Mouse (Mus musculus) midbrain, embryonic 14.5 days (tissue): ENCODE measurements at regions not wholly inside any gene's neighbourhood (a gene's known extent, or its start where the extent isn't known, plus 50 kb on each side); places are given as distances from the start of the nearest gene placed in this dataset.

Experiments used
- ATAC-seq: fragments of 200-750 bp; cut with Nextera tagmentation; 2 replicates; pipeline ENCODE4 v1.8.0; 2017; ENCODE audit warnings: moderate number of reproducible peaks, moderate library complexity; ENCODE audit not compliant: low FRiP score, low TSS enrichment
- DNase-seq: peaks from one replicate; pipeline ENCODE4 v3.0.0-alpha.2; 2015
- H3K27ac ChIP-seq: fragments of 300-500 bp; sonication (generic); replicated peaks from 2 replicates; pipeline ENCODE4 v1.5.1; 2014; ENCODE audit warnings: mild to moderate bottlenecking, low read depth, low read length, moderate library complexity
- H3K27me3 ChIP-seq: fragments of 300-500 bp; sonication (generic); 2 replicates; pipeline ENCODE4 v1.6.1; 2014; ENCODE audit warnings: low read length, control low read depth, mixed read lengths; ENCODE audit not compliant: control insufficient read depth, insufficient read depth
- H3K36me3 ChIP-seq: fragments of 300-500 bp; sonication (generic); 2 replicates; pipeline ENCODE4 v1.6.1; 2014; ENCODE audit warnings: low read length, control low read depth; ENCODE audit not compliant: control insufficient read depth, insufficient read depth
- H3K4me1 ChIP-seq: fragments of 300-500 bp; sonication (generic); 2 replicates; pipeline ENCODE4 v1.6.1; 2014; ENCODE audit warnings: mild to moderate bottlenecking, antibody characterized with exemption, low read length, control low read depth; ENCODE audit not compliant: control insufficient read depth, insufficient read depth
- H3K4me2 ChIP-seq: fragments of 300-500 bp; sonication (generic); 2 replicates; pipeline ENCODE4 v1.6.1; 2014; ENCODE audit warnings: mild to moderate bottlenecking, low read length, moderate library complexity
- H3K4me3 ChIP-seq: fragments of 300-500 bp; sonication (generic); replicated peaks from 2 replicates; pipeline ENCODE4 v1.5.1; 2014; ENCODE audit warnings: low read depth, low read length
- H3K9ac ChIP-seq: fragments of 300-500 bp; sonication (generic); replicated peaks from 2 replicates; pipeline ENCODE4 v1.6.1; 2014; ENCODE audit warnings: mild to moderate bottlenecking, low read length, moderate library complexity
- H3K9me3 ChIP-seq: fragments of 300-500 bp; sonication (generic); 2 replicates; pipeline ENCODE4 v1.6.1; 2016; ENCODE audit warnings: low read length, control low read depth, mixed read lengths; ENCODE audit not compliant: control insufficient read depth
- WGBS: fragments of 180-500 bp; shearing (Covaris S2); extraction: QIAGEN DNeasy Blood & Tissue Kit; methylation state at CpG from one replicate; pipeline ENCODE4 v1.1.7; 2014; 5-methylcytosine and 5-hydroxymethylcytosine counted together

DNA sequence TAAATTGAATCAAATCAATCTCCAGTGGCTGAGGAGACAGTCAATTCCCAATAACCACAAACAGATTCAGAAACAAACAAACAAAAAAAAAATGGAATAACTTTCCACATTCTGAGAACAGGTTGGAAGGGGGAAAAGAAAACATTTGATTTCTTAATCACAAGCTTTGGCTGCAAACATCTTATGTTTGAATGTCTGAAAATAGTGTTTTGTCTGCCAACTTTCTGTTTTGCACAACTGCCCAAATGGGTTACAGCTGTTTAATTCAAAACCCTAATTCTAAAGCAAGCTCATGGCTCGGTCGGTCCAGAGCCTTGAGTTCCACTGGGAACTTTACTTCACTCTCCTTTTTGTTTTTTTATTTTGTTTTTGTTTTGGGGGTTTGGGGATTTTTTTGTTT, 291.4 kb upstream of the Pcsk5 start:
- no peak for ATAC-seq
- 91% methylated on average over 2 of the region's 2 CpGs for WGBS
- no peak overlapping the region for H3K4me3 ChIP-seq
- H3K27me3 ChIP-seq: no peaks in the 10 kb centered on the region
- DNase-seq: no peak
- no peak overlapping the region for H3K27ac ChIP-seq
- H3K4me2 ChIP-seq: no peak overlapping the region
- H3K9me3 ChIP-seq: no peaks in the 10 kb centered on the region
- no peak overlapping the region for H3K9ac ChIP-seq
- H3K36me3 ChIP-seq: no peaks in the 10 kb centered on the region
- no peaks in the 10 kb centered on the region for H3K4me1 ChIP-seq

DNA sequence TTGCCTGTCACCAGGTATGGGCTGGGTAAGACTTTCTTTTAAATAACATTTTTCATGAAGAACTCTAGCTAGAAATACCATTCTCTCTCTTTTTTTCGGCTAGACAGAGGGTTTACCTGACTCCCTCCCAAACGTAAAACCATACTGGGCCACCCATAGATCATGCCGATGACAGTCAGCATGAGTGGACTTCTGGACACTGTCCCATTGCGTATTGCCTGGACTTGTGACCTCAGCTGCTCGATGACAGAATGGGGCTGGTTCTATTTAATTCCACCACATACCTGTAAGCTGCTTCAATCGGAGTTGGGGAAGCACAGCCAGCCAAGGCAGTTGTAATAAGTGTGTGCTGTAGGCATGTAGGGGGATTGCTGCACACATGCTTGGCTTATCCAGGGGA, 268.8 kb upstream of the Pcsk5 start:
- DNase-seq (no peak), ATAC-seq (no peak)
- no peak overlapping the region for H3K4me3 ChIP-seq
- H3K27ac ChIP-seq: no peak overlapping the region
- no peaks in the 10 kb centered on the region for H3K27me3 ChIP-seq
- no peaks in the 10 kb centered on the region for H3K9me3 ChIP-seq
- H3K4me1 ChIP-seq: 0 out of 2 replicates have a peak, but pooled peaks cover 5% of the 10 kb centered on the region
- 87% methylated on average over 6 of the region's 6 CpGs for WGBS
- H3K9ac ChIP-seq: no peak overlapping the region
- no peak overlapping the region for H3K4me2 ChIP-seq
- H3K36me3 ChIP-seq: no peaks in the 10 kb centered on the region

DNA sequence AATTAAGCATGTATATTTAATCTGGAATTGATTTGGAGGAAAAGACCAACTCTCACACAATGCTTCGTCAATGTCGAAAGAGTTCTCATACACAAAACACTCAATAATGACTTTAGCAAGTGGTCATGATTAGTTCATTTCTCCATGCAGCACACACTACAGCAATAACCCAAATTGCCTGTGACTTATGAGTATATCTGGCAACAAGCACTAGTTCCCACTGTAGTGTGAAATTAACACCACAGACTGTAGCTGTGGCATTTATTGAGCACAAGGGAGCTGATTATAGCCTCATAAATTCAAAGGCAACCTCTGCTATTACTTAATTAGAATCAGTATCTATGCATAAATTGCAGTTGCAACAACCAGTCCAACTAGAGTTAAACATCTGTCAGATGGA, 267.2 kb upstream of the Pcsk5 start:
- ATAC-seq: no peak
- 96% methylated on average over 2 of the region's 2 CpGs for WGBS
- Histone ChIP-seq H3K4me2 (no peak overlapping the region), H3K4me3 (no peak overlapping the region), H3K4me1 (0 out of 2 replicates have a peak, but pooled peaks cover 5% of the 10 kb centered on the region), H3K36me3 (no peaks in the 10 kb centered on the region), H3K9ac (no peak overlapping the region), H3K27ac (no peak overlapping the region), H3K27me3 (no peaks in the 10 kb centered on the region), H3K9me3 (no peaks in the 10 kb centered on the region)
- no peak for DNase-seq

DNA sequence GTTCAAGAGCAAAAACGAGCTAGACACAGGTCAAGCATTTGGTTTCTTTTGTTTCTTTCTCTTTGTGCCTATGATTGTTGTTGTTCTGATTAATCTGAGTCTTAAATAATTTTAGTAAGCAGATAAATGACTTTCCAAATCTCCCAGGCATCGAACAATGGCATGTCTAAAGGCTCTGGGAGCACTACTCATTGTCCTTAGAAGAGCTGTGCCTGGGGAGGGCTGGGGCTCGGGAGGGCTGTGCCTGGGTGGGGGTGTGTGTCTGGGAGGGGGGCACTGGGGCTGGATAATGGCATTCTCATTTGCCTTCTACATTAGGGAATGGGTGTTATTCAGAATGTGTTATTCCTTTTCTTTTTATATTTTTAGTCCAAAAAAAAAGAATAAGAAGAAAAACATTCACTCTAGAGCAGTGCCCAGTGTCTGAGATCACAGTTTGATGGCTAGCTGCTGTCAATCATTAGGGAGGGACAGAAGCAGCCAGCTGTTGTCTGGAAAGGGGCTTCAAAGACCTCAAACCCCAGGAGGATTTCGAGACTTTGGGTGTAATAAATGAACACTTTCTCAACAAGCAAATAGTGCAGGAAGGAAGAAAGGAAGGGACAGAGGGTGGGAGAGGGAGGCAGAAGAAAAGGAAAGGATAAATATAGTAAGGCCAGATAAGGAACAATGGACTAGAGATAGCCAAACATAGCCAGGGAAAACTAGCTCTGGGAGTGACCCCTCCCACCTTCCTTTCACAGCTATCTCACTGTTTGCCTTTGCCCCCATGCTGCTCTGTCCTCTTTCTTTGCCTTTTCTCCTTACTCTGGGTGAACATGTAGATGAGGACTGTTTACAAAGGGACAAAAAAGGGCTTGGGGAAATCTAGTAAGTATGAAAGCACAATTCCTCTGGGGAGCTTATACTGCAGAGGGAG, 264.2 kb upstream of the Pcsk5 start:
- WGBS: 6% methylated on average over 4 of the region's 4 CpGs
- DNase-seq (peak; percentile 54), ATAC-seq (peak; percentile 57; the same call in 1 of the 2 replicates)
- Histone ChIP-seq H3K36me3 (no peaks in the 10 kb centered on the region), H3K27me3 (no peaks in the 10 kb centered on the region), H3K4me2 (no peak overlapping the region), H3K9me3 (no peaks in the 10 kb centered on the region), H3K27ac (no peak overlapping the region), H3K9ac (no peak overlapping the region), H3K4me3 (no peak overlapping the region), H3K4me1 (0 out of 2 replicates have a peak, but pooled peaks cover 5% of the 10 kb centered on the region)

DNA sequence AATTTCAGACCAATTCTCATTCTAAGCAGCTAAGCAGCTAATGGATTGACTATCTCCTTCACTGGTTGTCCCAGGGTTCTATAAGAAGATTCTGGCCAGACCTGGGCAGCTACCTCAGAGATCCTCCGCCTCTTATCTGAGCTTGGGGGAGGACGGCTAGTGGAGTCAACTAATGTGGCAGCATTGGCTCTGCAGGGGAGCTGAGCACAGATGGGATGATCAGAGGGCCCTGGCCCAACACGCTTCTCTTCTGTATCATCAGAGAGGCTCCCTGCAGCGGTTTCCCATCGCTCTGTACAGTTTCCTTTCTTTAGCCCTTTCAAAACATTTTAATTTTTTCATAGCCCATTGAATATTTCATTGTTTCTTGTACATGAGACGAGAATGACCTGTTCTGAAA, 245.9 kb upstream of the Pcsk5 start:
- no peak for ATAC-seq
- 75% methylated on average over 6 of the region's 6 CpGs for WGBS
- DNase-seq: no peak
- no peak overlapping the region for H3K4me2 ChIP-seq
- H3K36me3 ChIP-seq: no peaks in the 10 kb centered on the region
- H3K4me3 ChIP-seq: no peak overlapping the region
- no peak overlapping the region for H3K27ac ChIP-seq
- no peaks in the 10 kb centered on the region for H3K4me1 ChIP-seq
- no peak overlapping the region for H3K9ac ChIP-seq
- no peaks in the 10 kb centered on the region for H3K9me3 ChIP-seq
- H3K27me3 ChIP-seq: no peaks in the 10 kb centered on the region

DNA sequence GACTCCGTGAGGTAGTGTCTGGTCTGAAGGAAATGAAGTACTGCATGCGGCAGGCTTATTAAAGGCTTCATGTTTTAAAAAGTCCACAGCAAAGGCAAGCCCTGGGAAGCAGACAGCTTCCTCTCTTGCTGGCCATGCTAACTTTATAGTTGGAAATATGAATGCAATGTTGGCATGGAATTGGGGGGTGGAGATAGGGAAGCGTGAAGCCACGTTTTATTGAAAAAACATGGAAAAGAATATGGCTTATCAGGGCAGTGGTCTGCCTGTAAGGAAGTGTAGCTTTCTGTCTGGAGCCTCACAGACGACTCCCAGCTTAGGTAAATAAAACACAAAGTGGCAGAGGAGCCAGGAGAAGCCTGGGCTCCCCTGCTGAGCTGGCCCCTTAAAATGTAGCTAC, 231.5 kb upstream of the Pcsk5 start:
- WGBS: 68% methylated on average over 5 of the region's 5 CpGs
- Histone ChIP-seq H3K27me3 (no peaks in the 10 kb centered on the region), H3K4me1 (no peaks in the 10 kb centered on the region), H3K36me3 (no peaks in the 10 kb centered on the region), H3K9ac (no peak overlapping the region), H3K4me3 (no peak overlapping the region), H3K27ac (no peak overlapping the region), H3K4me2 (no peak overlapping the region), H3K9me3 (no peaks in the 10 kb centered on the region)
- no peak for ATAC-seq
- DNase-seq: no peak

DNA sequence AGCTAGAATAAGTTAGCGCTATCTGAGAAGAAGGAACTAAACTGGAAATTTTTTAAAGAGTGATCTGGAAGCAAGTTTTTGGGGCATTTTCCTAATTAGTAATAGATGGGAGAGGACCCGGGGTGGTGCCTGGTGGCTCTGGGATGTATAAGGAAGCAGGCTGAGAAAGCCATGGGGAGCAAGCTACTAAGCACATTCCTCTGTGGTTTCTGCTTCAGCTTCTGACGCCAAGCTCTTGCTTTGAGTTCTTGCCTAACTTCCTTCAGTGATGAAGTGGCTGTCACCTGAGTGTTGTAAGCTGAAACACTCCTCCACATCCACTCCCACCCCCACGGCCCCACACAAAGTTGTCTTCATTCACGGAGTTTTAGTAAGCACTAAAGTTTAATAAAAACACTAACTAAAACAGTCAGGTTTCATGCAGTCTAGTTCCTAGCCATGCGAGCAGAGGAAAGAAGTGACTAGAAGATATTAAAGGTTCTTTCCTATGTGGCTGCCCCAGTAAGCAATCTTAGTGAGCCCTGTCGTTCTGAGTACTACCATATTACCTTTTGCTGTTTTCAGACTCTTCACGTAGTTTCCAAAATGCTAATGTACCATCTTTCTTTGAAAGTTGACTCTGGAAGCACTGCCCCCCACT, 230.5 kb upstream of the Pcsk5 start:
- WGBS: 88% methylated on average over 8 of the region's 8 CpGs
- Histone ChIP-seq H3K9me3 (no peaks in the 10 kb centered on the region), H3K27ac (no peak overlapping the region), H3K4me1 (no peaks in the 10 kb centered on the region), H3K27me3 (no peaks in the 10 kb centered on the region), H3K36me3 (no peaks in the 10 kb centered on the region), H3K9ac (no peak overlapping the region), H3K4me2 (no peak overlapping the region), H3K4me3 (no peak overlapping the region)
- ATAC-seq: no peak
- no peak for DNase-seq

DNA sequence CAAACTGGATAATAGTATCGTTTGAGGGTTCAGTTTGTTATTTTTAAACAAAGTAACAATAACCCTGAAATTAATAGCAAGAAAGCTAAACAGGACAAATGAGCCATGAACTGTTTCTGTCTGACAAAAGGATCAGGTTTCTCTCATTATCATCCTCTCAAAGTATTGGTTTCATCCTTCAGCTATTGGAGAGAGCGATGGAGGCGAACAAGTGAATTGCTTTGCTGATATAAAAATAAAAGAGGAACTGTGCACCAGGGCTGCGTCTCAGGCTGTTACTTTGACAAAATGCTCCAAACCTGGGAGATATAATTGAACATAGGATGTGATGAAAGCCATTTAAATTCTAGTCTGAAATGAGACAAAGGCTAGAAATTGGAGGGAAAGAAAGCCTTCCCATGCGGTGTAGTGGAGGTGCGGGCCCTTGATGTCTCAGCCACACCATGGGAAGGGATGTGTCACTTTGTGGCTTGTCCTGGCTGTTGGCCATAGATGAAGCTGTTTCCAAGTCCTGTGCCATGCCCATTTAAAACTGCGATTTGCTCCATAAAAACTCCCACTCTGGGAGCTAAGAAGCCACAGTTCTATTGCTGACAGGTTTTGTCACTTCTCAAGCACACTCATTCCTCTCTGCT, 219.9 kb upstream of the Pcsk5 start:
- no peaks in the 10 kb centered on the region for H3K4me1 ChIP-seq
- WGBS: 77% methylated on average over 7 of the region's 7 CpGs
- no peak overlapping the region for H3K27ac ChIP-seq
- H3K9ac ChIP-seq: no peak overlapping the region
- H3K27me3 ChIP-seq: no peaks in the 10 kb centered on the region
- no peak for DNase-seq
- no peak overlapping the region for H3K4me2 ChIP-seq
- no peaks in the 10 kb centered on the region for H3K9me3 ChIP-seq
- ATAC-seq: no peak
- no peaks in the 10 kb centered on the region for H3K36me3 ChIP-seq
- no peak overlapping the region for H3K4me3 ChIP-seq
